Mouse (Mus musculus) brown adipose tissue, adult 24 weeks (tissue): Measurements from ENCODE around the gene Cmah. TPM values are rescaled to one million over a fixed set of nuclear protein-coding genes. Genes with fewer than 3 reads are reported as not detected.

Experiments used
- H3K27ac ChIP-seq: fragments of 200-500 bp; replicated peaks from 2 replicates; pipeline ENCODE4 v1.5.1; 2012; ENCODE audit warnings: low read depth, mild to moderate bottlenecking, low read length
- H3K4me1 ChIP-seq: fragments of 200-500 bp; 2 replicates; pipeline ENCODE4 v1.6.1; 2012; ENCODE audit warnings: low read length, mixed read lengths; ENCODE audit not compliant: control insufficient read depth, insufficient read depth, insufficient read length
- H3K4me3 ChIP-seq: fragments of 200-500 bp; 2 replicates; pipeline ENCODE4 v1.5.1; 2012; ENCODE audit warnings: low read depth, mild to moderate bottlenecking, low read length, moderate library complexity; ENCODE audit not compliant: insufficient read depth
- polyA plus RNA-seq: library from polyadenylated mRNA; stranded (reverse); fragments of >200 nt; gene quantifications from 2 replicates; pipeline ENCODE4 v1.2.4, GENCODE M21; 2012; ENCODE audit not compliant: missing spikeins, insufficient read depth, insufficient read length

Cmah gene
- polyA plus RNA-seq, 1 experiment: 3.6 TPM

DNA sequence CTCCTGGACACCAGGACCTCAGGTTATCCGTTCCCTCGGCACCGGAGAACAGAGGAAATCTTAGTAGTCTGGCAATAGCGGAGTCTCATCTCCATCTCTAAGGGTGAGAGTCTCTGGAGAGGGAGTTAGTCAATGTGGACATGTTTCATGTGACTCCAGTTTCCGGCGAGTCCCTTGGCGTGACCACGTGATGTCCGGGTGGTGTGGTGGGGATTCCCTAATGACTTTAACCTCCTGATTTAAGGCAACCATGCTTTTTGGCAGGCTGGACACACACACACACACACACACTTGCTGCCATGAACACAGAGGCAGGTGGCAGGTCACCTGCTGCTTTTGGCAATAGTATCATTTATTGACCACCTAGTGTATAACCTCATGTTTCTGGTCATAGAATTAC is 138.8 kb downstream of the Cmah start:
- Histone ChIP-seq H3K4me1 (no peaks in the 10 kb centered on the region), H3K4me3 (no peak overlapping the region), H3K27ac (no peak overlapping the region)

GRCm38 (mm10) chr13:24467806-24468205 is 140.6 kb downstream of the Cmah start:
- Histone ChIP-seq H3K27ac (no peak overlapping the region), H3K4me1 (no peaks in the 10 kb centered on the region), H3K4me3 (no peak overlapping the region)

DNA sequence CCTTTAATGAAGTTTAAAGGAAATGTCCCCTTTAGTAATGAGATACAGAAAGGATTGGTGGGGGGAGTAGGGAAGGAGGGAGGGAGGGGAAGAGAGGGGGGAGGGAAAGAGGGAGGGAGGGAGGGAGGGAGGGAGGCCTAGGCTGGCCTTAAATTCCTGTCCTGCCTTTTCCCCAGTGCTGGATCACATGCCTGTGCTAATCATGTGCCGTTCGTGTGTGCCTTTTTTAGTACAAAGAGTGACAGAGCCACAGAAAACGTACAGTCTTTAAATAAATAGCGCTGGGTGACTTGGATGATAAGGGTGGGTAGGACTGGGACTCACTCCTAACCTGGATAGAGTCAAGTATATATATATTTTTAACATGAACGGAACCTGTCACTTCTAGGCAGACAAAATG is 150.4 kb downstream of the Cmah start:
- Histone ChIP-seq H3K4me1 (no peaks in the 10 kb centered on the region), H3K27ac (no peak overlapping the region), H3K4me3 (no peak overlapping the region)

- no peaks in the 10 kb centered on the region for H3K4me1 ChIP-seq
- no peak overlapping the region for H3K27ac ChIP-seq
- H3K4me3 ChIP-seq: no peak overlapping the region
These were observed 152.3 kb downstream of the Cmah start for GRCm38 (mm10) chr13:24479516-24479915.

- no peak overlapping the region for H3K27ac ChIP-seq
- no peak overlapping the region for H3K4me3 ChIP-seq
- no peaks in the 10 kb centered on the region for H3K4me1 ChIP-seq
These were observed 153.6 kb downstream of the Cmah start for GRCm38 (mm10) chr13:24480824-24481223.

- Histone ChIP-seq H3K4me1 (no peaks in the 10 kb centered on the region), H3K27ac (no peak overlapping the region), H3K4me3 (no peak overlapping the region)
These were observed 154.6 kb downstream of the Cmah start for GRCm38 (mm10) chr13:24481615-24482295.

DNA sequence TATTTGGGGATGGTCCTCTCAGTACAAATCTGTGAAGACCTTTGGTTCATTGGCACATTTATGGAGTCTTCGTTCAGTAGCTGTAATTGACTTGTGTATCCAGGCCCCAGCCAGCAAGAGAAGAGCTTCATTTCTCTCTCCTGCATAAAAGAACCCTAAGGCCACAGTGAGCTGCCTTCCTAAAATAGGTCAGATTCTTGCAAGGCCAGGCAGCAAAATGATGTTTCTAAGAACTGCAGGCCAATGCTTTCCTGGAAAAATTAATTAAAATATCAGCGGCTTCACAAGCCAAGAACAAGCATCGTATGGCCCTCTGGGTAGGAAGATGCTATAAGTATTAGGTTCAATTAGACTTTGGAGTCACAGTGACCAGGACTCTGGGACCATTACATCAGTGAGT is 156.5 kb downstream of the Cmah start:
- Histone ChIP-seq H3K27ac (no peak overlapping the region), H3K4me1 (no peaks in the 10 kb centered on the region), H3K4me3 (no peak overlapping the region)

DNA sequence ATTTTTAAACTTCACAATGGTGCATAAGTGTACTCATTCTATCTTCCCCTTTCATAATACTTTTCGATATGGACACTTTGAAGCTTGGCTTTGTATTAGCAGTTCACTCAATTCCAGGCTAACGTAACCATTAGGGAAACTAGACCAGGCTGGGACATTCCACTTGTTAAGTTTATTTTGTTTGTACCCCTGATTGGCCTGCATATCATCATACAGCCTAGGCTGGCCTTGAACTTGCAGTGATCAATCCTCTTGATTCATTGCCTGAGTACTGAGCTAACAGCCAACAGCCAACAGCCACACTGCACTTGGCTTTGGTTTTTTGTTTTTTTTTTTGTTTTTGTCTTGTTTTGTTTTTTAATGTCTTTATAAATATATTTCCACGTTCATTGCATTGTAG is 157.6 kb downstream of the Cmah start:
- Histone ChIP-seq H3K4me3 (no peak overlapping the region), H3K27ac (no peak overlapping the region), H3K4me1 (no peaks in the 10 kb centered on the region)

- H3K4me1 ChIP-seq: no peaks in the 10 kb centered on the region
- H3K27ac ChIP-seq: no peak overlapping the region
- no peak overlapping the region for H3K4me3 ChIP-seq
These were observed 158.8 kb downstream of the Cmah start for GRCm38 (mm10) chr13:24485964-24486363.

DNA sequence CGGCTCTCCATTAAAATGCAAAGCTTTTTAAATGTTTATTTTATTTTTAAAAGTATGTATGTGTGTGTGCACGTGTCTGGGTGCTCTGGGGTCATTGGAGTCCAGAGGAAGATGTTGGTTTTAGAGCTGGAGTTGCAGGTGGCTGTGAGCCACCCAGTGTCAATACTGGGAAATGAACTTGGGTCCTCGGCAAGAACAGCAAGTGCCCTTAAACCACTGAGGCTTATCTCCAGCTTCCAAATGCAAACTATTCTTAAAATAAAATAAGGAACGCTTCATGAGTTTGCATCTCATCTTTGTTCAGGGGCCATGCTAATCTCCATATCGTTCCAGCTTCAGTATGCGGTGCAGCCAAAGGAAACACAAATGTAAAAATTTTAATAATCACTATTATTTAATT is 159.2 kb downstream of the Cmah start:
- no peaks in the 10 kb centered on the region for H3K4me1 ChIP-seq
- H3K4me3 ChIP-seq: no peak overlapping the region
- H3K27ac ChIP-seq: no peak overlapping the region

- Histone ChIP-seq H3K4me1 (no peaks in the 10 kb centered on the region), H3K27ac (no peak overlapping the region), H3K4me3 (no peak overlapping the region)
These were observed 159.9 kb downstream of the Cmah start for GRCm38 (mm10) chr13:24487061-24487460.

DNA sequence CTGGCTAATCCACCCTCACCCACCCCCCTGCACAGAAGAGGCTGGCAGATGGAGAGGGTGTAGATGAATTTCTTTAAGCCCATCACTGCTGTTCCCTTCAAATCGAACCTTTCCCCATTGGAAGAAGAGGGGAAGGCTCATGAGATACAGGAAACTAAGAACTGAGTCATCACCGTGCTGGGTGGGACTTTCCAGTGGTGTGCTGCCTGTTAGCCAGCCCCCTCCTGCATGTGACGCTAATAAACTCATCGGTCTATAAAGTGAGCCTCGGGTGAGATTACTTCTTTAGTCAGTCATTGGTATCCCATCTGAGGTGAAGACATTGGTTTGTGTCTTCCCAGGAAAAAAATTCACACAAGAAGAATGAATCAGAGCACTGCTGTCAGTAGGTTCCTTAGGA is 160.3 kb downstream of the Cmah start:
- H3K27ac ChIP-seq: no peak overlapping the region
- no peak overlapping the region for H3K4me3 ChIP-seq
- no peaks in the 10 kb centered on the region for H3K4me1 ChIP-seq

DNA sequence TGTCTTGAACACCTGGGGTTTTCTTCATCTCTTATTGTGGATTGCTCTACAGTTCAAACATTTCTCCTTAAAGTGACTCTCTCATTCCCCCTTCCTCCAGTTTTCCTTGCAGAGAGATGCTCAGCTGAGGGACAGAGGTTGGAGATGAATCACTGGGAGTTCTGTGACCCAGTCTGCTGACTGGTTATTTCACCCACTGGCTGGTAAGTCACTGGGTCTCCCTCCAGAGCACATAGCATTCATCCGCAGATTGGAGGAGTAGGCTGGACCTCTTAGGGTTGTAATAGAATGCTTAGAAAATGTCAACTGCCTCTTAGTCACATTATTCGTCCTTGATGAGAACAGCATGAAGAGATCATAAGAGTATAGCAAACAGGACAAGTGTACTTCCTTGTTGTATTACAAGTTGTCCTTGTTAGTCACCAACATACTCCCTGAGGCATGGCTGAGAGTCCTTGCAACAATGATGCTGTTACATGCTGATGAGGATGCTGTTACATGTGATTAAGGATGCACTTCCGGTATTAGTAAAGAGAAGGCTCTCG is 161.4 kb downstream of the Cmah start:
- H3K27ac ChIP-seq: no peak overlapping the region
- no peaks in the 10 kb centered on the region for H3K4me1 ChIP-seq
- H3K4me3 ChIP-seq: no peak overlapping the region

GRCm38 (mm10) chr13:24489515-24489914 is 162.3 kb downstream of the Cmah start:
- H3K4me3 ChIP-seq: no peak overlapping the region
- H3K27ac ChIP-seq: no peak overlapping the region

DNA sequence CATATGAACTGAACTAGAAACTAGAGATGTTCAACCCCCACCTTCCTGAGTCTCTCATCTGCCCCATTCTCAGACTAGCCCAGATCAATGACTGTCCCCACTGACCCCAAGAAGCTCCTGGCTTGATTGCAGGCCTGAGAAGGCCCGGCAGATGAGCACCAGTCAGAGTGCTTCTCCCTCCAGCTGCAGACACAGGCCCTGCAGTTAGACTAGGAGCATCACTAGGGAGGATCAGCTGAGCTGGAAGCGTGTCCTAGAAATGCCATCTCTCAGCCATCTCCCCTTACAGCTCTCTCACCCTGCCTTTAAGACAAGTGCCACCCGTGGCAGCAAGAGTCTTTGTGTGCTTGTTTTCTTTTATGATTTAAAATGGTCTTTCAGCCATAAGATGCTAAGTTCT is 162.8 kb downstream of the Cmah start:
- Histone ChIP-seq H3K4me3 (no peak overlapping the region), H3K27ac (no peak overlapping the region), H3K4me1 (no peaks in the 10 kb centered on the region)

More at GRCm38 (mm10) chr13:24489515-24489914, 162.3 kb downstream of the Cmah start:
- H3K4me1 ChIP-seq: no peaks in the 10 kb centered on the region

DNA sequence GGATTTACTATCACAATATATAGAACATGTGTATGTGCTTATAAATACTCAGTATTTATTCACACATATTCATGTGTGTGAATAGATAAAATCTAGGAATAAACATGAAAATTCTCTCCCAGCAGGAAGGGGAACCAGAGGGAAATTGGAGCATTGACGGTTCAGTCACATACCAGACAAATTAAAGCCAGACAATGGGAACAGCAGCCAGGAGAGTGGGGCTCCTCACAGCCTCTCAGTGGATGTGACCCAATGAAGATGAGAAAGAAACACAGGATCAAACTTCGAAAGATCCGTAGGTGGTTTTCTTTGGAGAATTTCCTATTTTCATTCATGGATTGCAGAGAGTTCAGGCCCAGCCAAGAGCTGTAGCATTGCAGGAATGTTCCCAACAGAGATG is 163.9 kb downstream of the Cmah start:
- Histone ChIP-seq H3K4me3 (no peak overlapping the region), H3K4me1 (no peaks in the 10 kb centered on the region), H3K27ac (no peak overlapping the region)
